Mouse (Mus musculus): ENCODE results near the gene Olfr1170.

Gene Olfr1170

GRCm38 (mm10) chr2:88228234-88228633 is at the start of gene Olfr1170:
TSS of gene Olfr1170 (minus strand) at chr2:88228334.
- DNase-seq = no peak

- no peak for DNase-seq
Measured at GRCm38 (mm10) chr2:88220784-88221183, 7.3 kb downstream of the Olfr1170 start.

GRCm38 (mm10) chr2:88181580-88181979 is 46.6 kb downstream of the Olfr1170 start, which contains the start of gene Olfr1168:
TSS of gene Olfr1168 (plus strand) at chr2:88181880.
- DNase-seq = no peak
